Mouse (Mus musculus) liver (tissue): ENCODE results near the gene Fibcd1.

Experiments
- DNase-seq: peaks from one replicate; pipeline ENCODE4 v3.0.0-alpha.2; 2020; ENCODE audit warnings: mixed read lengths

The Fibcd1 gene

GRCm38 (mm10) chr2:31855991-31856390 is 10.2 kb upstream of the Fibcd1 start:
- no peak for DNase-seq

DNA sequence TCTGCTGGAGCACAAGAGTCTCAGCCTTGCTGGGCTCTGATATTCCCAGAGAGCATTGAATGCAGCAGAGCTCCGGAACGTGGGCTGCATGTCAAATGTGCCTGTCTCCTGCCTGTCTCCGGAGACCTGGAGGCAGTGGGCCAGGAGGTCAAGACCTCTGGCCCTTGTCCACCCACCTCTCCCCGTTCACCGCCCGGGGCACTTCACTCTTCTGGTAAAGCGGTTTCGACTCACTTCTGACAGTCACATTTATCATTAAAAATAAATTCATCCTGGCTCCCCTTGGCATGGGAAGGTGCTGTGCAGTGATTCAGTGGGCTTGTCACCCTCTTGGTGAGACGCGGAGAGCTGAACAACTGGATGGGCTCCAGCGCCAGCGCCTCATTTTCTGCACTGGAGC is 4.3 kb upstream of the Fibcd1 start:
- no peak for DNase-seq

GRCm38 (mm10) chr2:31847908-31848307 is 2.1 kb upstream of the Fibcd1 start:
- DNase-seq: peak; percentile 54

DNA sequence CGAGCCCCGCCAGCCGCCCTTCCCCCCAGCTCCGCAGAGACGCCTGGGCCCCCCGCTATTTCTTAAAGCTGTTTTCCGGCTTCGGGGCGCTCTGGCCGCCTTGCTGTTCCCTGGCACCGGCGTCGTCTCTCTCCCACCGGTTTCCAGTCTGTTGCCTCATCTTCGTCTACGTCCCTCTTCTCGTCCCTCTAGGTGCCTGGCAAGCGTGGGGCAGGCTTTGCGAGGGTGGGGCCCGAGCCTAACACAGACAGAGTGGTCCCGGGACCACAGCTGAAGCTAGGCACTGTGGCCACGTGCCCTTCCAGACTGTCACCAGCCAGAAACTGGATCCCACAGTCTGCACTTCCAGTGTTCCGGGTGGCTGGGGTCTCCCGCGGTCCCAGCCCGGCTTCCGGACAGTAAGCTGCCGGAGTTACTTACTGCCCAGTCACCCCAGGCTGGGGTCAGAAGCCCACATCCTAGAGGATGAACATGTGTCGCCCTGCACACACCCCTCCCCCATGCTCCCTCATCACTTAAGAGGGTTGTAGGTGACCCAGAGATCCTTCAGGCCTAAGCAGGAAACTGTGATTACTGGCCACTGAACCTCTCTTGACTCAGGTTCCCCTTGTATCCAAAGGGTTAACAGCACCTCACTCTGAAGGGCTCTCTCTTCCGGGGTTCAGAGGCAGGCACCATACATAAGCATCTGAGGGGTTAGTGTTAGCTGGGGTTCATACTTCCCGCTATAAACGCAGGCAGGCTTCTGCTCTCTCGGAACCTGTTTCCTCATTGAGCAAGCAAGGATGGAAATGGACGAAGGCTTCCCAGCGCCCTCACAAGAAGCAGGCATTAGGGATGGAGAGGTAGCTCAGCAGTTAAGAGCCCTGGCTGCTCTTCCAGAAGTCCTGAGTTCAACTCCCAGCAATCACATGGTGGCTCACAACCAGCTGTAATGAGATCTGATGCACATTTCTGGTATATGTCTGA is 1.2 kb upstream of the Fibcd1 start:
- no peak for DNase-seq

DNA sequence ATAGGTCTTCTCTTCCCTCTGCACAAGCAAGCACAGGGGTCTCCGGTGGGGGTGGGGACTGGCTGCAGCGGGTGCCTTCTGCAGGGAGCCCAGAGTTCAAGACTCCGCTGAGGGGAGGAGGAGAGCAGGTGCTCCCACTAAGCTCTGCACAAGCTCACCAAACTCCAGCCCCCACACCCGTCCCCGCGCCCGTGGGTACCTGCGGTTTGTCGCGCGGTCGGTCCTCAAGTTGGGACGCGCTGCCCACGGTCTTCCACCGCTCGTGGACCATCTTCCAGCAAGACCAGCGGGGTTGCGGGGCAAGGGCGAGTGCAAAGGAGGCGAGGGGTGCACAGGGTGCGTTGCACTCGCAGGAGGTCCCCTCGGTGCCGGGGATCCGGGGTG is 301 bp downstream of the Fibcd1 start:
- DNase-seq: no peak

DNA sequence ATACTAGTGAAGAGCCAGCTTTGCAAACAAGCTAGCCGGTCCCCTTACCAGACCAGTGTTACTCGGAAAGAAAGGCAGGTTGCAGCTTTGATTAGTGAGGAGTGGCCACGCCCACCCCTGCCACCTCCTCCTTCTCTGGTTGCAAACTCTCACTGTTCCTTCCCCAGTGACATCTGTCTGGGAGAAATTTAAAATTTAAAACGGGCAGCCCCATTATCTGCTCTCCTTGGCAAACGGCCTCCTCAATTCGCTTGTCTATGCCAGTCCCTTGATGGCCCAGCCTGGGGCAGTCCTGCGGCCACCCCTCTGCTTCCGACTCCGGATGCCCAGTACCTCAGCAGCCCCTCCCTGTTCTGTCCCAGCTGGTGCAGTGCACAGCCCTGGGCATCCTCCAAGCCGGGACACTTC is 1.1 kb downstream of the Fibcd1 start:
- no peak for DNase-seq

- no peak for DNase-seq
These were observed 6.9 kb downstream of the Fibcd1 start for GRCm38 (mm10) chr2:31838868-31839267.

DNA sequence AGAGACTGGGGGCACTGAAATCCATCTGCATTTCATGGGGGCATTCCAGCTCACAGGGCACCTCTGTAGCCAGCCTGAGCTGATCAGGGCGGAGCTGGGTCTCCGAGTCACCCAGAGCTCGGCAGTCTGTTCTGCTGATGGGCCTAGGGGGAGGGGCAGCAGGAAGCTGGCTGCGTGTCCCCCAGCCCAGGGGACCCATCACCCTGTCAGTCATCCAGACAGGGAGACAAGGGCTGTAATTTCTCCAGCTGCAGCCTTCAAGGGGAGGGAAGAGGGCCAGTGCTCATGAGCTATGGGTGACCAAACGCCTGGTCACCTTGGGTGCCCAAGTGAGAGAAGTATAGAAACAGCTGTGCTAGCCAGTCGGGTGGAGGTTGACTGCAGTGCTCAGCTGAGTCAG is 8.8 kb downstream of the Fibcd1 start:
- no peak for DNase-seq

DNA sequence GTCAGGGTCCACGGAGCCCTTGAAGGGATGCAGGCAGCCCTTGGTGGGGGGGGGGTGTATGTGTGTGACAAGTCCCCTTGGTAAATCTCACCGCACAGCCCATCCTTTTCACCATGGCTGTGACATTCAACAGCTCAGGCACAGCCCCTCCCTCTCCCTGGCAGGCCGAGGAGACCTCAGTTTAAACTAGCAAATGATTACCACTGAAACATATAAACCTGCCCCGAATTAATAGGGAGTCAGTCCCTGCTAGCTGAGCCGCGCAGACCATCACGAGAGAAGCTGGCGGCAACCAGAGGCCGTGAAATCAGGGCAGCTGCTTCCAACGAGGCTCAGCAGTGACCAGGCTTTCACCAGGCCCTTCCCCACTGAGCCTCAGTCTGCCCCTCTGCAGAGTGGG is 9.7 kb downstream of the Fibcd1 start:
- DNase-seq: no peak

- no peak for DNase-seq
These were observed 17.4 kb downstream of the Fibcd1 start for GRCm38 (mm10) chr2:31828311-31828825.

DNA sequence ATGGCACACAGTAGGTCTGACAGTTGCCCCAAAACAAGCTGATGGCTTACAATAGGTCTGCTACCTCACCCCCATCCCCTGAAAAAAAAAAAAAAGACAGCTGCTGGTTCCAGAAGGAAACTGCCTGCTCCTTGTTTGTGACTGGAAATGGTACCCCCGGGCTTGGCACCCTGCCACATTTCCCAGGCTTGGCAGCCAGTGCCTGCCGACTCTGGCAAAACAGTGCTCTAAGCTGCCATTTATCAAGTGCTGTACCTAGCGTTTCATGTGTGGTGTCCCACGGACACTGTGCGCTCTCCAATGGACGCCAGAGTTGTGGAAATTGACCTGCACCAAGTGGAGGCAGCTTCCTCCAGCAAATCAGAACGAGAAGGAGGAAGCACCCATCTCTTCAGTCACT is 17.9 kb downstream of the Fibcd1 start:
- DNase-seq: peak; percentile 23

DNA sequence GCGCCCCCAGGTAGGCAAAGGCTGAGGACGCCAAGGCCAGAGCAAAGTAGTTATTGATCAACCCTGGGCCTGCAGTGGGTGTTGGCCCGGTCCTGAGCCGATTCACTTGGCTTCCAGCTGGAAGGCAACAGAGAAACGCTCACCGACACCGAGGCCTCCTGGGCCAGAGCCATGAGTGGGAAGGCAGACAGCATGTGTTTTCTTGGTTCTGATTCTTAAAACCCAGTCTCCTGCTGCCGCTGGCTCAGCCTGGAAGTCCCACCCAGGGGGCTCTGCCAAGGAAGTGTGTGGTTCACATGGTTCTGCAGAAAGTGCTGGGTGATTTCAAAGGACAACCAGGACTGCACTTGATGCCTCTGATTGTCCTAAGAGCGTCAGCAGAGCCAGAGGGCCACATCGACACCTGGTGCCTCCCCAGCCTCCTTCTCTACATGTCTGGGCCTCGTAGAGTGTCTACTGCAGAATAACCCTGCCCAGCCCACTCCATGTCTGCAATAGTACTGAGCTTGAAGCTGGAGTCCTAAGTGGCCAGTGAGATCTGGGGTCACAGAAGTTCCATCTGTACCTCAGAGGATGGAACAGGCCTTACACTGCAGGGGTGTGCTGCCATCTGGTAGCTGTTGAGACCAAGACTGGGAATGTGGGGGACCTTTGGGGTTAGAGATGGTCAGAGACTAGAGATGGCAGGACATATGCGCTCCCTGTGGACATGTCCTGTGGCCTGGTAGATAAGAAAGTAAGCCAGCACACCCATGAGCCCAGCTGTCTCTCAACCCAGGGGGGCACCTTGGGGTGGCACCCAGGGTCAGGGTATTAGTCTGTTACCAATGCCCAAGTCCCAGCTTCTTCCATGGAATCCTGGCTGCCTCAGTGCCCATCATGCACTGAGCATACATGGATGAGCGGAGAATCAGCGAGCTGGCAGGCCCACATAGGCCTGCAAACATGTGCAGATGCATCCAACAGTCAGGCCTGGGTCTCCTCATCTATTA is 19.4 kb downstream of the Fibcd1 start:
- no peak for DNase-seq

- no peak for DNase-seq
These were observed 20.3 kb downstream of the Fibcd1 start for GRCm38 (mm10) chr2:31825469-31825911.

DNA sequence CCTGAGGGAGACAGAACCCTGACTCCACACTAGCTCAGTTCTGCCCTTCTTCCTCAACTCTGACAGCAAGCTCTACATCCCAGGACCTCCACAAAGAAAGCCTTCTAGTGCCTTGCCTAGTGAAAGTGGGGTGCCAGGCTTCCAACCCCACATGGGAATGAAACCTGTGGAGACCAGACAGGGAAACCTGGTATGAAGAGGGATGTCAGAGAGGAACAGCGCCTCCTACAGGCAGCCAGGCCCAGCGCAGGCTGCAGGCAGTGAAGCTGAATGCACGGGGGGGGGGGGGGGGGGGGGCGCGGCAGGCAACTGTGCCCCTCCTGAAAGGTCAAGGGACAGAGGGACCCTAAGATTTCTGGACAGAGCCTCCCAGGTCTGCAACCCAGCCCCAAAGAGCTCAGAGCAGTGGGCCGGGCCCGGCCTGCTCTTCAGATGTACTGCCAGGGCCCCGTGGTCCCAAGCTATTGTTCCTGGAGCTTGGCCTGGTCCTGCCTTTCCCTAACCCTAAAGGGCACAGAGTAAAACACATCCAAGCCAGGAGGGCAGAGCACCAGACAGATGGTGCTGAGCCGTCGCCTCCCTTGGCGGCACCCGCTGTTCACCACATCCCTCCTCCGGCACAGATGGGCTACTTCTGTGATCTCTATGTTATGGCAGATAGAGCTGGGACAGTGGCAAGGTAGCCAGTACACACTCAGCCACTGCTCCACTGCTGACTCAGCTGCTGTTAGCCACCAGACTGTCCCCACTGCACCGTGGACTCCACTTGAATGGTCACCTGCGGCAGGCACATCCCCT is 21.7 kb downstream of the Fibcd1 start:
- DNase-seq: no peak

- no peak for DNase-seq
These were observed 23.1 kb downstream of the Fibcd1 start for GRCm38 (mm10) chr2:31822524-31823371.

DNA sequence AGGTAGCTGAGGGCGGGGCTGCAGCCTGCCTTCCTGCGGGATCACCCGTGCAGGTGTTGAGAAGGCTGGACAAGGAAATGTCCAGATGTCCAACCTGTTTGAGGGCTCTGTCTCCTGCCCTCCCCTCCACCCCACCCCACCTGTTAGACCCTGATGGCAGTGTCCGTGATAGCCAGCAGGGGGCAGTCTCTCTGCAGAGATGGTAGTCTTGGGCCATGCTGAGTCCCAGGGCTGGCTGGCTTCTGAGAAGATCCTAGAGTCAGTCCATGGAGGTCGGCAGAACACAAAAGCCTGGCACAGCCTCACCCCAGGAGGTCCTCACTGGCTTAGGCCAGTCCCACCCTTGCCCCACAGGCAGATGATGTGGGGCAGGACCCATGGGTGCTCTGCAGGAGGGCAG is 30.4 kb downstream of the Fibcd1 start:
- peak; percentile 69 for DNase-seq

DNA sequence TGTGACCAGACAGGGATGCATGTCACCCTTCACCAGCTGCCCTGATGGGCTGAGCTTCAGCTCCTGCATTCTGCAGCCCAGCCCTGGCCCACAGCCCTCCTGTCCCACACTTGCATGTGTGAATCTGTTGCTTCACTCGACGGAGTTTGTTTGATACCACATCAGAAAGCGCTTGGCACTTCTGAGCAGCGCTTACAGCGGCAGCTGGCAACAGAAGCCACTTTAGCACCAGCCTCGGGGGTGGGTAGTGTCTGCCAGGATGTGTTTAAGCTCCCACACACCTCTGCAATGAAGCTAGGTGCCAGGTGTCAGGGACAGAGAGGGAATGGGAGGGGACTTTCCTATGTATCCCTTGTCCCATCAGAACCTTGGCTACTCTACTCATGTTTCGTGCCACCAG is 31.1 kb downstream of the Fibcd1 start:
- no peak for DNase-seq

- no peak for DNase-seq
These were observed 32.2 kb downstream of the Fibcd1 start for GRCm38 (mm10) chr2:31813641-31814040.

GRCm38 (mm10) chr2:31811086-31811958 is 34.5 kb downstream of the Fibcd1 start:
- DNase-seq: no peak

DNA sequence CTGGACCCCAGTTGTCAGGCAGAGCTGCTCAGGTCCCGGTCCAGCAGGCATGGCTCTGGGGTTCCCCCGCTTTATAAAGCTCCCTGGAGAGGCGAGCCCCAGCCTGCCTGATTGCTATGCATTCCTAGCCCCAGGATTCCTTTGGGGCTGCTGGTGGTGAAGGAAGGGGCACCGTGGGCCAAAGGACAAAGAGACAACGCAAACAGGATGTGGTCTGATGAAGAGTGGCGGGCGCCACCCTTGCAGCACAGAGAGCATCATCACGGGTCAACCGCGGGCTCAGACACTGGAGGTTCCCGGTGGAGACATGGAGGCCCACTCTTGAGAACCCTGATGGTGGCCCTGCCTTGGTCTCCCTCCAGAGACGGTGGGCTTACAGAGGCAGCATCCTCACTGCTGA is 35.4 kb downstream of the Fibcd1 start, which contains the start of gene Qrfp:
TSS of gene Qrfp (minus strand) at position 137 of the 400 bp plus-strand sequence.
- DNase-seq: no peak
